Mouse (Mus musculus): ENCODE data around the gene Ccdc82.

Ccdc82 gene

GRCm38 (mm10) chr9:13300041-13300441 is 53.3 kb downstream of the Ccdc82 start:
- peak; percentile 32 to 45 for DNase-seq

- DNase-seq, result peak in 1 of 2 experiments; percentile 18
Observed at GRCm38 (mm10) chr9:13300891-13301782, 54.4 kb downstream of the Ccdc82 start.

GRCm38 (mm10) chr9:13302183-13302825 is 55.5 kb downstream of the Ccdc82 start:
- no peak for DNase-seq

GRCm38 (mm10) chr9:13303099-13303771 is 56.5 kb downstream of the Ccdc82 start:
- DNase-seq, result peak in 1 of 2 experiments; percentile 19

GRCm38 (mm10) chr9:13303976-13304375 is 57.2 kb downstream of the Ccdc82 start:
- DNase-seq, result no peak

GRCm38 (mm10) chr9:13306471-13306870 is 59.7 kb downstream of the Ccdc82 start:
- no peak for DNase-seq

GRCm38 (mm10) chr9:13307226-13307625 is 60.5 kb downstream of the Ccdc82 start:
- DNase-seq, result no peak

GRCm38 (mm10) chr9:13308718-13309117 is 62.0 kb downstream of the Ccdc82 start:
- DNase-seq, result no peak

- DNase-seq, result no peak
Observed at GRCm38 (mm10) chr9:13309807-13310206, 63.1 kb downstream of the Ccdc82 start.

- no peak for DNase-seq
Observed at GRCm38 (mm10) chr9:13310236-13310635, 63.5 kb downstream of the Ccdc82 start.

GRCm38 (mm10) chr9:13311094-13311493 is 64.3 kb downstream of the Ccdc82 start:
- no peak for DNase-seq

GRCm38 (mm10) chr9:13313923-13314322 is 67.2 kb downstream of the Ccdc82 start:
- DNase-seq, result no peak

- DNase-seq, result no peak
Observed at GRCm38 (mm10) chr9:13314577-13315004, 67.8 kb downstream of the Ccdc82 start.

GRCm38 (mm10) chr9:13315393-13315792 is 68.6 kb downstream of the Ccdc82 start:
- DNase-seq, result no peak

GRCm38 (mm10) chr9:13319566-13319965 is 72.8 kb downstream of the Ccdc82 start:
- no peak for DNase-seq

- no peak for DNase-seq
Observed at GRCm38 (mm10) chr9:13320800-13321364, 74.1 kb downstream of the Ccdc82 start.

GRCm38 (mm10) chr9:13323074-13323473 is 76.3 kb downstream of the Ccdc82 start:
- no peak for DNase-seq

- DNase-seq, result no peak
Observed at GRCm38 (mm10) chr9:13323612-13324011, 76.9 kb downstream of the Ccdc82 start.

Measured in cerebellum, postnatal 10 days (tissue).